Mouse (Mus musculus) stomach, embryonic 14.5 days (tissue): Measurements from ENCODE around the gene Lnx2. TPM values are rescaled to one million over a fixed set of nuclear protein-coding genes. Genes with fewer than 3 reads are reported as not detected.

ENCODE experiments used
- ATAC-seq: fragments of 200-750 bp; cut with Nextera tagmentation; 2 replicates; pipeline ENCODE4 v1.8.0; 2017; ENCODE audit warnings: low read depth, moderate TSS enrichment; ENCODE audit not compliant: insufficient number of reproducible peaks, insufficient read depth, low FRiP score
- H3K27ac ChIP-seq: fragments of 300-500 bp; sonication (generic); 2 replicates; pipeline ENCODE4 v1.5.1; 2014; ENCODE audit warnings: mild to moderate bottlenecking, low read length, moderate library complexity, mixed read lengths
- H3K27me3 ChIP-seq: fragments of 300-500 bp; sonication (generic); 2 replicates; pipeline ENCODE4 v1.6.1; 2014; ENCODE audit warnings: low read length, control low read depth, mixed read lengths; ENCODE audit not compliant: control insufficient read depth, insufficient read depth
- H3K36me3 ChIP-seq: fragments of 300-500 bp; sonication (generic); 2 replicates; pipeline ENCODE4 v1.6.1; 2014; ENCODE audit warnings: mild to moderate bottlenecking, control low read depth, low read length, moderate library complexity, mixed read lengths; ENCODE audit not compliant: control insufficient read depth, insufficient read depth
- H3K4me1 ChIP-seq: fragments of 300-500 bp; sonication (generic); 2 replicates; pipeline ENCODE4 v1.6.1; 2014; ENCODE audit warnings: low read length, control low read depth, mixed read lengths; ENCODE audit not compliant: control insufficient read depth, insufficient read depth
- H3K4me2 ChIP-seq: fragments of 300-500 bp; sonication (generic); replicated peaks from 2 replicates; pipeline ENCODE4 v1.6.1; 2014; ENCODE audit warnings: low read depth, low read length, control low read depth
- H3K4me3 ChIP-seq: fragments of 300-500 bp; sonication (generic); 2 replicates; pipeline ENCODE4 v1.5.1; 2014; ENCODE audit warnings: low read depth, low read length, control low read depth
- H3K9ac ChIP-seq: fragments of 300-500 bp; sonication (generic); replicated peaks from 2 replicates; pipeline ENCODE4 v1.6.1; 2014; ENCODE audit warnings: low read depth, mild to moderate bottlenecking, control low read depth, low read length, moderate library complexity, mixed read lengths
- H3K9me3 ChIP-seq: fragments of 300-500 bp; sonication (generic); 2 replicates; pipeline ENCODE4 v1.6.1; 2016; ENCODE audit warnings: low read depth, low read length, control low read depth; ENCODE audit not compliant: control insufficient read depth
- WGBS: fragments of 180-500 bp; shearing (Covaris S2); extraction: QIAGEN DNeasy Blood & Tissue Kit; methylation state at CpG from one replicate; pipeline ENCODE4 v1.1.7; 2014; 5-methylcytosine and 5-hydroxymethylcytosine counted together
- polyA plus RNA-seq: library from polyadenylated mRNA; unstranded; fragments of >200 nt; fragmentation: Nextera tagmentation; extraction: Ambion mirVana; gene quantifications from 2 replicates; pipeline ENCODE4 v1.2.1, GENCODE M21; 2014

Lnx2 gene
- polyA plus RNA-seq, 1 experiment from 2014 or later, result 20.7 TPM

GRCm38 (mm10) chr5:146968695-146969393, 107.5 kb downstream of the Lnx2 start:
- Histone ChIP-seq H3K36me3 (no peaks in the 10 kb centered on the region), H3K4me3 (no peak overlapping the region), H3K27ac (no peak overlapping the region), H3K9me3 (no peaks in the 10 kb centered on the region), H3K9ac (no peak overlapping the region), H3K4me1 (no peaks in the 10 kb centered on the region), H3K4me2 (no peak overlapping the region), H3K27me3 (no peaks in the 10 kb centered on the region)
- WGBS, result 77% methylated on average over 13 of the region's 13 CpGs
- ATAC-seq, result no peak

Other genes with a start within 250 kb of the Lnx2 start
- gene Rpl21, start 243.7 kb downstream of the Lnx2 start, polyA plus RNA-seq, result 738 and 754 TPM in 2 replicates
- gene Rasl11a, start 231.5 kb downstream of the Lnx2 start, polyA plus RNA-seq, result 10.3 and 12.0 TPM in 2 replicates
- 121 and 122 TPM in 2 replicates for gene Gtf3a, start 127.9 kb downstream of the Lnx2 start, polyA plus RNA-seq
- 28.6 and 29.9 TPM in 2 replicates for gene Mtif3, start 112.8 kb downstream of the Lnx2 start, polyA plus RNA-seq
- gene Polr1d, start 464 bp upstream of the Lnx2 start, polyA plus RNA-seq, result 140 and 148 TPM in 2 replicates
- gene Gsx1, start 112.1 kb upstream of the Lnx2 start, polyA plus RNA-seq, result not detected in 2 replicates
- gene Pdx1, start 193.4 kb upstream of the Lnx2 start, polyA plus RNA-seq, result 3.4 and 5.2 TPM in 2 replicates
- gene Cdx2, start 230.7 kb upstream of the Lnx2 start, polyA plus RNA-seq, result 1.1 and 1.3 TPM in 2 replicates
- gene Urad, start 245.9 kb upstream of the Lnx2 start, polyA plus RNA-seq, result not detected in 2 replicates